Mouse (Mus musculus): ENCODE measurements around the gene Abhd15. TPM values are rescaled to one million over a fixed set of nuclear protein-coding genes. Genes with fewer than 3 reads are reported as not detected.

Abhd15 gene
- 3.9 and 4.9 TPM in 2 replicates for polyA plus RNA-seq (2015; fragmentation: Nextera tagmentation; extraction: Ambion mirVana)

DNA sequence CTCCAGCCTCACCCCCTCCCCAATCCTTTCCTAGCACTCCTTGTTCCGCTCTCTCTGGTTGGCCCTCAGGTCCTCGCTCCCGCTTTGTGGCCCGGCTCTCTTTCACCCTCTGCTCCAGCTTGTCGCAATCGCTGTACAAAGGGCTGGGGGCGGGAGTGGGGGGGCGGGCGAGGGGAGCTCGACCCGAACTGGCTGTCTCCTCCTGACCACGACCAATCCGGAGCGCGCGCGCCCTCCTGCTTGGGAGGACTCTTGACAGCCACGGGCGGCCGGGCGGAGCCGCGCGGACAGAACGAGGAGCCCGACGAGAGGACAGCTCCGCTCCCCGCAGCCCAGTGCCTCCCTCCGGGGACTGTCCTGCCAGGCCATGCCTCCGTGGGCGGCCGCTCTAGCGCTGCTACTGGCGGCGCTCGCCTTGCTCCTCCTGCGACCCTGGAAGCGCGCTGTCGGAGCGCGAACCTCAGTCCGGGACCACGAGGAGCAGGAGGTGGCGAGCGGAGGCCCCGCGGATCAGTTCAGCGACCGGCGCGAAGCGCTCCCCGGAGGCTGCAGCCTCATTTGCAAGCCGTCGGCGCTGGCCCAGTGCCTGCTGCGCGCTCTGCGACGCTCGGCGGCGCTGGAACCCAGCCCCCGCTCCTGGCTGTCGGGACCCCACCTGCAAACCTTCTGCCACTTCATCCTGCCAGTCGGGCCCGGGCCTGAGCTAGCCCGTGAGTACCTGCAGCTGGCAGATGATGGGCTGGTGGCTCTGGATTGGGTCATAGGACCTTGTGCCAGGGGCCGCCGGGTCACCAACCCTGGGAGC, at the start of gene Abhd15:
Gene Abhd15, plus strand, starts transcription at position 290 of the 805 bp plus-strand sequence.
- peak; percentile 64 for ATAC-seq (ENCODE audit: insufficient read depth)
- Histone ChIP-seq H3K4me1 (replicated peaks) (peaks cover 67% of the 10 kb centered on the region), H3K9me3 (replicated peaks) (no peaks in the 10 kb centered on the region), H3K9ac (peak within 1 kb of the TSS; percentile 51), H3K36me3 (replicated peaks) (no peaks in the 10 kb centered on the region), H3K4me2 (peak within 1 kb of the TSS; percentile 98), H3K4me3 (replicated peaks) (peak within 1 kb of the TSS; percentile 75), H3K27ac (replicated peaks) (peak within 1 kb of the TSS; percentile 55), H3K27me3 (peaks cover 60% of the 10 kb centered on the region)
- WGBS (ENCODE audit: insufficient replicate concordance): under 1% methylated on average over 72 of the region's 72 CpGs

- WGBS (ENCODE audit: insufficient replicate concordance): 35% methylated on average over 9 of the region's 9 CpGs
- peaks cover 70% of the 10 kb centered on the region for H3K27me3 ChIP-seq
- H3K27ac ChIP-seq (replicated peaks): no peak overlapping the region
- ATAC-seq (ENCODE audit: insufficient read depth): no peak
- no peak overlapping the region for H3K4me3 ChIP-seq (replicated peaks)
- no peak overlapping the region for H3K4me2 ChIP-seq
- H3K9ac ChIP-seq: no peak overlapping the region
- H3K4me1 ChIP-seq (replicated peaks): peaks cover 25% of the 10 kb centered on the region
- H3K36me3 ChIP-seq (replicated peaks): no peaks in the 10 kb centered on the region
- no peaks in the 10 kb centered on the region for H3K9me3 ChIP-seq (replicated peaks)
Measured at GRCm38 (mm10) chr11:77466544-77466943, 48.4 kb upstream of the Abhd15 start.

DNA sequence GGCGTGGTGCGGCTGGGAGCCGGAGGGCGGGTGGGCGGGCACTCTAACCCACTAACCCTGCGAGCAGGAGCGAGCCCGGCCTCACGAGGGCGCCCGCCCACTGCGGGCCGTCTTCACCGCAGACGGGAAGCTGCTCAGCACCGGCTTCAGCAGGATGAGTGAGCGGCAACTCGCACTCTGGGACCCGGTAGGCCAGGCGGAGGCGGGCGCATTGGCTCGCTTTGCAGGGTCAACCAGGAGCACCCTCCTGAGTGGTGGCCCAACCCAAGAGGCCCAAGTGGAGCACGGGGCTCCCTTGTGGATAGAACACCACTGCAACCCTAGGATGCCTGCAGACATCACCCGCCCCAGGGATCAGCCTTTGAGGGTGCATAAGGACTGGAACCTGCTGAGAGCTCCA, 47.8 kb upstream of the Abhd15 start:
- peaks cover 21% of the 10 kb centered on the region for H3K4me1 ChIP-seq (replicated peaks)
- ATAC-seq (ENCODE audit: insufficient read depth): no peak
- H3K9me3 ChIP-seq (replicated peaks): no peaks in the 10 kb centered on the region
- WGBS (ENCODE audit: insufficient replicate concordance): 2% methylated on average over 25 of the region's 25 CpGs
- no peak overlapping the region for H3K27ac ChIP-seq (replicated peaks)
- H3K4me2 ChIP-seq: peak overlapping the region; percentile 55
- peaks cover 63% of the 10 kb centered on the region for H3K27me3 ChIP-seq
- H3K4me3 ChIP-seq (replicated peaks): no peak overlapping the region
- H3K36me3 ChIP-seq (replicated peaks): no peaks in the 10 kb centered on the region
- no peak overlapping the region for H3K9ac ChIP-seq

DNA sequence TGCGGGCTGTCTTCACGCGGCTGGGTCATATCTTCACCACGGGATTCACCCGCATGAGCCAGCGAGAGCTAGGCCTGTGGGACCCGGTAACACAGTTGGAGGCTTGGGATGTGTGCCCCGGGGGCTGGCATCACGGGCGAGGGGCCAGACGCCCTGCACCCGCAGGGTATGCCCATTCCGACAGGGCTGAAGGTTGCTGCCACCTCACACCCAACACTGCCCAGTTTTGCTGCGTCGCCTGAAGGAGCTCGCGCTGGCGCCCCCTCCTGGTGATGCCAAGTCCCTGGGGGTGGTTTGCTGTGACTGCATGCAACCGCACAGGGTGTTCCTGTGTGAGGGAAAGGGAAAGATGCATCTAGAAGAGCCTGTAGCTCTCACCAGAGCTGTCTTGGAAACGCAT, 47.1 kb upstream of the Abhd15 start:
- H3K4me3 ChIP-seq (replicated peaks): no peak overlapping the region
- ATAC-seq (ENCODE audit: insufficient read depth): no peak
- no peak overlapping the region for H3K9ac ChIP-seq
- peaks cover 57% of the 10 kb centered on the region for H3K27me3 ChIP-seq
- peak overlapping the region; percentile 55 for H3K4me2 ChIP-seq
- WGBS (ENCODE audit: insufficient replicate concordance): 7% methylated on average over 20 of the region's 20 CpGs
- no peaks in the 10 kb centered on the region for H3K36me3 ChIP-seq (replicated peaks)
- no peak overlapping the region for H3K27ac ChIP-seq (replicated peaks)
- H3K4me1 ChIP-seq (replicated peaks): peaks cover 15% of the 10 kb centered on the region
- H3K9me3 ChIP-seq (replicated peaks): no peaks in the 10 kb centered on the region

DNA sequence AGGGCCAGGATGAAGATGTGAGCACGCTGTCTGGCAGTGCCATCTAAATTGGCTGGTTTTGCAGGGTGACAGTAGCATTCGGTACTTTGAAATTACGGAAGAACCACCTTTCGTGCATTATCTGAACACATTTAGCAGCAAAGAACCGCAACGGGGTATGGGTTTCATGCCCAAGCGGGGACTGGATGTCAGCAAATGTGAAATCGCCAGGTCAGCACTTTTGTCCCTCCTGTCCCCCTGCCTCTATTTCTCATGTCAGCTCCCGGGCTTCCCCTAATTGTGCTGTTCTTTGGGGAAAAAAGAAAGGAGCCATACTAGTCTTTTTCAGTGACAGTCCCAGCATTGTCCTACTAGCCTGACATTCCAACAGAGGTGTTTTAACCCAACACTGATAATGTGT, 46.5 kb upstream of the Abhd15 start:
- H3K36me3 ChIP-seq (replicated peaks): no peaks in the 10 kb centered on the region
- no peaks in the 10 kb centered on the region for H3K9me3 ChIP-seq (replicated peaks)
- H3K4me3 ChIP-seq (replicated peaks): no peak overlapping the region
- WGBS (ENCODE audit: insufficient replicate concordance): 71% methylated on average over 9 of the region's 9 CpGs
- no peak for ATAC-seq (ENCODE audit: insufficient read depth)
- no peak overlapping the region for H3K9ac ChIP-seq
- H3K27me3 ChIP-seq: peaks cover 51% of the 10 kb centered on the region
- H3K4me2 ChIP-seq: no peak overlapping the region
- H3K4me1 ChIP-seq (replicated peaks): peaks cover 13% of the 10 kb centered on the region
- H3K27ac ChIP-seq (replicated peaks): no peak overlapping the region

DNA sequence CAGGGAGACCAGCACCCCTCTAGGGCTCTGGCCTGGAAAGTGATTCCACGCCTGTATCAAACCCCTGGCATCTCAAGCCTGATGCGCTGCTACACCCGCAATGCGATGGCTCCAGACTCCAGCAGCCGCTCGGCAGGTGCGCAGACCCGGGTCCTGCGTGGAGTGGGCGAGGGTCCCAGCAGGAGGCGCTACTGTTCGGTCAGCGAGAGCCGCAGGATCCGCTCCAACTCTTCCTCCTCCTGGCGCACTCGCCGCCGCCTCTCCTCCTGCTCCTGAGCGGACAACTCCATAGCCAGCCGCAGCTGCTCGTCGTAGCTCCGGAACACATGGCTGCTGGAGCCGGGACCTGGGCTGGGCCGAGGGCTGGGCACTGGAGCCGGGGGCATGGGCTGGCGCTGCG, 43.5 kb upstream of the Abhd15 start:
- Histone ChIP-seq H3K27ac (replicated peaks) (no peak overlapping the region), H3K4me3 (replicated peaks) (no peak overlapping the region), H3K4me1 (replicated peaks) (peaks cover 13% of the 10 kb centered on the region), H3K36me3 (replicated peaks) (no peaks in the 10 kb centered on the region), H3K27me3 (peaks cover 22% of the 10 kb centered on the region), H3K9me3 (replicated peaks) (no peaks in the 10 kb centered on the region), H3K9ac (no peak overlapping the region), H3K4me2 (no peak overlapping the region)
- ATAC-seq (ENCODE audit: insufficient read depth): no peak
- 83% methylated on average over 29 of the region's 29 CpGs for WGBS (ENCODE audit: insufficient replicate concordance)

GRCm38 (mm10) chr11:77472775-77473174, 42.1 kb upstream of the Abhd15 start:
- H3K27ac ChIP-seq (replicated peaks): no peak overlapping the region
- 83% methylated on average over 16 of the region's 16 CpGs for WGBS (ENCODE audit: insufficient replicate concordance)

GRCm38 (mm10) chr11:77476216-77476615, 38.7 kb upstream of the Abhd15 start:
- no peak overlapping the region for H3K9ac ChIP-seq
- no peaks in the 10 kb centered on the region for H3K27me3 ChIP-seq
- no peak for ATAC-seq (ENCODE audit: insufficient read depth)
- H3K4me3 ChIP-seq (replicated peaks): no peak overlapping the region
- H3K36me3 ChIP-seq (replicated peaks): no peaks in the 10 kb centered on the region
- no peaks in the 10 kb centered on the region; the same call in 1 of the 2 replicates for H3K4me1 ChIP-seq (replicated peaks)
- no peaks in the 10 kb centered on the region for H3K9me3 ChIP-seq (replicated peaks)
- 86% methylated on average over 14 of the region's 14 CpGs for WGBS (ENCODE audit: insufficient replicate concordance)
- H3K4me2 ChIP-seq: no peak overlapping the region
- no peak overlapping the region for H3K27ac ChIP-seq (replicated peaks)

More at GRCm38 (mm10) chr11:77472775-77473174, 42.1 kb upstream of the Abhd15 start:
- ATAC-seq (ENCODE audit: insufficient read depth): no peak
- Histone ChIP-seq H3K9me3 (replicated peaks) (no peaks in the 10 kb centered on the region), H3K4me1 (replicated peaks) (peaks cover 3% of the 10 kb centered on the region), H3K27me3 (peaks cover 8% of the 10 kb centered on the region), H3K4me3 (replicated peaks) (no peak overlapping the region), H3K36me3 (replicated peaks) (no peaks in the 10 kb centered on the region), H3K9ac (no peak overlapping the region), H3K4me2 (no peak overlapping the region)

- Histone ChIP-seq H3K27ac (replicated peaks) (no peak overlapping the region), H3K9me3 (replicated peaks) (no peaks in the 10 kb centered on the region), H3K27me3 (no peaks in the 10 kb centered on the region), H3K4me2 (no peak overlapping the region), H3K4me1 (replicated peaks) (no peaks in the 10 kb centered on the region; the same call in 1 of the 2 replicates), H3K4me3 (replicated peaks) (no peak overlapping the region), H3K36me3 (replicated peaks) (no peaks in the 10 kb centered on the region), H3K9ac (no peak overlapping the region)
- WGBS (ENCODE audit: insufficient replicate concordance): 72% methylated on average over 6 of the region's 6 CpGs
- no peak for ATAC-seq (ENCODE audit: insufficient read depth)
Measured at GRCm38 (mm10) chr11:77476895-77477294, 38.0 kb upstream of the Abhd15 start.

DNA sequence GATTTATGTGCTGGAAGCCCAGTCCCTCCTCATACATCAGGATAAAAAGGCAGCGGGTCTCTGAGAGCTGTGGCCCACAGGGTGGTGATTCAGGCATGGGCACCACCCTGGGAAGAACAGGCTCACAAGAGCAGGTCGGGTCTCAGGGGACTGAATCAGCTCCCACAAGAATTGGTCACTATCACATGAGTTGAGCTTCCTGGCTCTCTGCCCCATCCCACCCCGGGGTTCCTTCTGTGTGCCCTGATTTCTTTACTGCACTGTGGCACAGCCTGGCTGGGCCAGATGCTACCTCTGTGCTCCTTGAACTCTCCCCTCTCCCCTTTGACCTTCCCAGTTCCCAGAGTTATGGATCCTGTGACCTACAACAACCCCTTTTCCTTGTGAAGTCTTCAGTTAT, 31.9 kb upstream of the Abhd15 start:
- ATAC-seq (ENCODE audit: insufficient read depth): no peak
- Histone ChIP-seq H3K27me3 (peaks cover 15% of the 10 kb centered on the region), H3K9me3 (replicated peaks) (no peaks in the 10 kb centered on the region), H3K4me3 (replicated peaks) (no peak overlapping the region), H3K27ac (replicated peaks) (no peak overlapping the region), H3K4me2 (no peak overlapping the region), H3K9ac (no peak overlapping the region), H3K4me1 (replicated peaks) (peaks cover 7% of the 10 kb centered on the region; the same call in 1 of the 2 replicates), H3K36me3 (replicated peaks) (no peaks in the 10 kb centered on the region)
- 51% methylated on average over 3 of the region's 3 CpGs for WGBS (ENCODE audit: insufficient replicate concordance)

DNA sequence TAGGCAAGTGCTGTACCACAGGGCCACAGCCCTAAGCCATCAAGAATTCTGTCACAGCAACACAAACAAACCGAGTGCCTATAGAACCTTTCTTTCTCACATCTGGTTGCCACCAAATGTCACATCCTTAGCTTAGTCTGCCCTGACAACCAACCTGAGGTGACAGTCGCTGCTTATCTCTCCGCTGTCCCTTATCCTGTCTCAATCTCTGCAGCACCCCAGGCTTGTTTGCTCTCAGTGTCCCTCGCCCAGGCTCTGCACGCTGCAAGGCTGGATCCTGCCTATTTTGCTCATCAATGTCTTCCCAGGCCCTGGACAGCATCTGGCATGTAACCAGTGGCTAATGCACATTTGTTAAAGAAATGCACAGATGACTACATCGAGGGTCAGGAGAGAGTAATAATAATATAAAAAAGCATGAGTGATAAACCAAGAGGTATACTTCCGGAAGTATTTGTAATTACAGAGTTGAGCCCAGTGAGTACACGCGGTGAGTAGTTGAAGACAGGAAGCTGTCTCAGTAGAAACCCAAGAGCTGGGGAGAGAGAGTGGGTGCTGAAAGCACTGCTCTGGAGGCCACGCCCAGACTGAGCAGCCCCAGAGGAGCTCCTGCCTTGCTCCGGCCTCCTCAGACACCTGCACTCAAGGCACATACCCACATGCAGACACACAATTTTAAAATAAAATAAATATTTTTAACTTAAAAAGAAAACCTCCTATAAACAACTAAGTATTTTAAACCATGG, 31.2 kb upstream of the Abhd15 start:
- H3K4me3 ChIP-seq (replicated peaks): no peak overlapping the region
- peaks cover 22% of the 10 kb centered on the region for H3K27me3 ChIP-seq
- no peak overlapping the region for H3K9ac ChIP-seq
- H3K4me2 ChIP-seq: no peak overlapping the region
- no peak for ATAC-seq (ENCODE audit: insufficient read depth)
- no peak overlapping the region for H3K27ac ChIP-seq (replicated peaks)
- 36% methylated on average over 11 of the region's 11 CpGs for WGBS (ENCODE audit: insufficient replicate concordance)
- H3K9me3 ChIP-seq (replicated peaks): no peaks in the 10 kb centered on the region
- H3K36me3 ChIP-seq (replicated peaks): no peaks in the 10 kb centered on the region
- peaks cover 7% of the 10 kb centered on the region; the same call in 1 of the 2 replicates for H3K4me1 ChIP-seq (replicated peaks)
